Mouse (Mus musculus): ENCODE results near the gene Tex2.

Tex2 gene

DNA sequence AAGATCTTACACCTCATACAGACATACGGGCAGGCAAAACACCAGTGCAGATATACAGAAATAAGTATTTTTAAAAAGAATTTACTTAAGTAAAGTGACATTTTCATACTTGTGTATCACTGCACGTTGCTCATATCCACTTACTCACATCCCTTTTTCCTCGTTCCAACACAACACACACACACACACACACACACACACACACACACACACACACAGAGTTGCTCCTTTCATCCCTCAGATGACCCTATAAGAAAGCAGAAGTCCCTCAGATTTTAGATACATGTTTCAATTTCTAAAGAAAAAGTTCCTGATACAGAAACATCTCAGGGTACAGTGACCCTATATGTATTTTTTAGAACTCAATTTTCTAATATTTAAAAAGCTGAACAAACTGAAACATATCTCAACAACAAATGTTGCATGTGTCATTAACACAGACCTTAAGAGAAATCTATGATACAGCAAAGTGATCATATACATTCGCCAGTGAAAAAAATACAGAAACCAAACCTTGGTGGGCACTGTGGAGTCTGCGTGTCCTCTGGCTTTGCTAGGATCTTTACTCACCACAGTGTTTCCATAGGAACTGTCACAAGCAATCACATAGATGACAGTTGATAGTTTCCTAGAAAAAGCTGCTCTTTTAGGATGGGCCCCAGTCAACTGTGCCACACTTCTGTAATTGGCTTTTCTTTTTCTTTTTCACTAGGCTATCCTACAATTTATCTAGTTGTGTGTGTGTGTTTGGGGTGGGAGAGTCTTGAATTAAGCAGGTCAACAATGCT lies 151.9 kb downstream of the Tex2 start:
- no peak for DNase-seq (ENCODE audit: extremely low read depth, low read depth, low spot score)

DNA sequence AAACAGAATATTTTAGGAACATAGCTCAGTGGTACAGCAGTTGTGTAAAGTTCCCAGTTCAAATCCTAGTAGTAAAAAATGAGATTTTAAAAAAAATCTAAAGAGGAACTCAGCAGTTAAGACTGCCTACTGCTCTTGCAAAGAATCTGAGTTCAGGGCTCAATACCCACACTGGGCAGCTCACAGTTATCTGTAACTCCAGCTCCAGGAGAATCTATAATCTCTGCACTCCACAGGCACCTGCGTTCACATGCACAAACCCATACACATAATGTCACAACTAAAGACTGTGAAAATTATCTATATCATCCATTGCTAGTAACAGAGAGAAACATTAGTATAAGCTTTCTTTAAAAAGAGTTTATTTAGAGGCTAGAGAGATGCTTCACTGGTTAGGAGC lies 152.6 kb downstream of the Tex2 start:
- DNase-seq (ENCODE audit: extremely low read depth, low read depth, low spot score), result no peak

DNA sequence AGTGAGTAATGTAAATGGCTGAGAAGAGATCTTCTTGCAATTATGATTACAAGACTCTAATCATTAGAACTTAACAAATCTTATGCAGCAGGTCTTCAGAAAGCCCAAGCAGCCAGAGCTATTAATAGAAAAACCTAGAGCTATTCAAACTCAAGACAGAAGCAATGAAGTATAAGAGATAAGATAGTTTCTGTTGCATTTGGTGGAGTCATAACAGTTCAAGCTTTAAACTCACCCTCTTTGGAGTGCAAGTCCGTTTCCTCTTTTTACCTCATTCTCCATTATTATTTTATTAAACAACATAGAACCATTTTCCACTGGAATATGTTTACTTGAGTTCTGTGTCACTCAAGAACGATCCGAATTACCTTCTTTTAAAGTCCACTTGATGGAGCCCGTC lies 154.7 kb downstream of the Tex2 start:
- no peak for DNase-seq (ENCODE audit: extremely low read depth, low read depth, low spot score)
